Mouse (Mus musculus): ENCODE measurements around the gene Dffa.

DNA sequence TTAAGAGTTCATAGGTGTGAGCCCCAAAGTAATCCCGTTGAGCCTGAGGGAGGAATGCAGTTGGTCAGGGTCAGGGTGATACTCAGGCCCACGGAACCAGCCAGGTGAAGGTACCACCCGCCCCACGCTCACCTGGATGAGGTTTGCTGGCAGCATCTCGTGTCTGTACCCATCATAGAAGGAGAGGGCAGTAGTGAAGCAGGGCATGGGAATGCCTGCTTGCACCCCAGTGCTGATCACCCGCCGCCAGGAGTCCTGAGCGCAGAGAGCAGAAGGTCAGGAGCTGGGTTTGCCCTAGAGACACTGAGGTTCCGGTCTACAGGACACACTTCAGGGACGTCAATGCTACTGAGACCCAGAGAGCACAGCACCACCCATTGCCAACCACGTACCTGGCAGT, 46.8 kb downstream of the Dffa start:
- TF ChIP-seq GATA1 (IDR thresholded peaks at IDR 0.05; ENCODE audit: borderline replicate concordance, low read length) = no peak
- TF ChIP-seq FLI1 (IDR thresholded peaks at IDR 0.05; ENCODE audit: low read length) = no peak
